Mouse (Mus musculus) skeletal muscle tissue, adult 2 months (tissue): ENCODE data around the gene Mbnl2.
A peak's percentile ranks its signal among the peaks of the same experiment; 100 is the strongest.

ENCODE experiments used
- DNase-seq: peaks from one replicate; pipeline ENCODE4 v3.0.0-alpha.2; 2012; ENCODE audit warnings: low read depth, low spot score

Gene Mbnl2

DNA sequence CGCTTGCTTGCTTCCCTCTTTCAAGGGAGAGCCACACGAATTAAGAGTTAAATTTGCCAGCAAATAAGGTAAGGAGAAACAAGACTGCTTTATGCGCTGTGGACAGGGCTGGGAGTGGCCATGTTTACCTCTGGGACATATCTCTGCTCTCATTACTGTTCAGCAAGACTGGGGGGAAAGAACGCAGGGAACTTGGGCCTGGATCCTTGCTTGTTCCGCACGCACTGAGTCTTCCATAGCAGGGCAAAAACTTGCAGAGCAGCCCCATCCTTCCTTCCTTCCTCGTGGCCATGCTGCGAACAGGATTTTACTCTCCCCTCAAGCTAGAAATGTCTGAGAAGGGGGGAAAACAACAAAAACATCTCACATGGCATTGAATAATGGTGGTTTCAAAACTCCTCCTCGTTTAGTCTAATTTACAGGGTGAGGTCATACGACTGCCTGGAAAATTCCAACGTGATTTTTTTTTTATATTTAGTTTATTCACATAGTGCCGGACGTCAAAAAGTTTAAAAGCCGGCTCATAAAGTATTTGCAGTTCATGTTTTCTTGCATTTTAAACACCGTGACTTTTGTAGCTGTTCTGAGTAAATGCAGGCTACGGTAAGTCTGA is 21.8 kb downstream of the Mbnl2 start:
- no peak for DNase-seq

- DNase-seq = no peak
Observed at GRCm38 (mm10) chr14:120297833-120298232, 22.4 kb downstream of the Mbnl2 start.

GRCm38 (mm10) chr14:120298439-120298838 is 23.0 kb downstream of the Mbnl2 start:
- DNase-seq = no peak

GRCm38 (mm10) chr14:120299716-120300115 is 24.2 kb downstream of the Mbnl2 start:
- DNase-seq = no peak

- DNase-seq = no peak
Observed at GRCm38 (mm10) chr14:120300191-120300590, 24.7 kb downstream of the Mbnl2 start.

DNA sequence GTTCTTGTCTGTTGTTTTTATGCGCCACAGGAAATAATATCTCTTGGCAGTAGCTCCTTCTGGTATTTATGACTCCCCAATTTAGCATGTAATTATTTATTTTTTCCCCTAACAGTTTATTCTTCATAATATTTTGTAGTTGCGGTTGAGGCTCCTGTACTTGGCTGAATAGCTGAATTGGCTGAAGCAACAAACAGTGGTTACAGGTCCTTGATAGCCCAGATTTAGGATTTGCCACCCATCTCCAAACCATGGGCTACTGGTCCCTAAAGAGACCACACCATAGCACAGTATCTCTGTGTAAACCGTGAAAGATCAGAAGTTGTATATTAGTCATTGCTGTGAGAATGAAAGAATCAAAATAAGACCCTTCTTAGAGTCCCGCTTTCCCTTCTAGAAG is 25.3 kb downstream of the Mbnl2 start:
- no peak for DNase-seq

- no peak for DNase-seq
Observed at GRCm38 (mm10) chr14:120302913-120303548, 27.6 kb downstream of the Mbnl2 start.

GRCm38 (mm10) chr14:120306229-120306628 is 30.8 kb downstream of the Mbnl2 start:
- DNase-seq = no peak

- no peak for DNase-seq
Observed at GRCm38 (mm10) chr14:120307356-120307755, 31.9 kb downstream of the Mbnl2 start.

DNA sequence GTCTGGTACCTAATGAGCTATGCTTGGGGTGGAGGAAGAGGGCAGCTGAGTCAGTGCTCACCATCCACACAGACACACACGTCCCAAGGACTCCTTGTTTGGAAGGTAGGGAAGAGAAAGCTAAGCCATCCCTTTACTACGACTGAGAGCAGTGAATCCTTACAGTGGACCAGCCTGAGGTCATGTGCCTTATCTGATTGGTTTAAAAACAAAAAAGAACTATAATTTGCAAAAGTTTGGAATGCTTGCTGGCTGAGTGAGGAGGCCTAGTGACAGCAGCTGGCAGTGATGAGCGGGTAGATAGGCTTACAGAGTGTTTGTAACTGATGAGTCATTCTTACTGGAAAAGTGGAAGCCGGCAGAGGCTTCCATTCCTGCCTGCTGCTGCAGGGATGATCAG is 32.5 kb downstream of the Mbnl2 start:
- peak; percentile 69 for DNase-seq

- no peak for DNase-seq
Observed at GRCm38 (mm10) chr14:120309691-120310090, 34.2 kb downstream of the Mbnl2 start.

DNA sequence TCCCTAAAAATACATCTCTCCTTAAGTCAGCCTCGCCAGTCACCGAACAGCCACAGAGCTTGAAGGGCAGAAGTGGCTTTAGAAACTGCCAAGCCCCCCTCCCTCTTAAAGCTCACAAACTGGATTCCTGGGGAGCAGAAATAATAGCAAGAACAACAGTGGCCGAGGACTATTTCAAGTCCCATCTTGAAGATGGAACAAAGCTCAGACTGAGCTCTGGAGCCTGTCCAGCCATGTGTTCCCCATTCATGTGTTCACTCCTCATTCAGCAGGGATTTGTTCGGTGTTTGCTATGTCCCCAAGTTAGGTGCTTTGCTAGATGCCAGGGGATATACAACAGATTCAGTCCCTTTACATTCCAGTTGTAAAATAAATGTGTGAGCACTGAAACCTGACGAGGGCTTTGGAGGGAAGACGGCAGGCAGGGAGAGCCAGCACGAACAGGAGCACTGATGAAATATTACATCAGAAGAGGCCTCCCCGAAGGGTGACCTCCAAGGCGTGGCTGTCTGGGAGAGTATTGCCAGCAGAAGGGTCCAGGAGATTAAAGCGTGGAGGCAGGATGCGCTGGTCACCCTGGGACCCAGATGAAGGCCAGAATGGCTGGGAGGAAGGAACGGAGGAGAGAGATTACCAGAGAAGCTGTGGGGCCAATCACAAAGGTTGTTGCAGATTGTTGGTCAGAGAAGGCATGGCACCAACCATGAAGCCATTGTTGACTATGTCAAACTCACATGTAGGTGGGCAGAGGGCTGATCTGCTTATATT is 36.0 kb downstream of the Mbnl2 start:
- DNase-seq = no peak

GRCm38 (mm10) chr14:120312661-120313406 is 37.4 kb downstream of the Mbnl2 start:
- no peak for DNase-seq

- no peak for DNase-seq
Observed at GRCm38 (mm10) chr14:120313466-120313865, 38.0 kb downstream of the Mbnl2 start.

DNA sequence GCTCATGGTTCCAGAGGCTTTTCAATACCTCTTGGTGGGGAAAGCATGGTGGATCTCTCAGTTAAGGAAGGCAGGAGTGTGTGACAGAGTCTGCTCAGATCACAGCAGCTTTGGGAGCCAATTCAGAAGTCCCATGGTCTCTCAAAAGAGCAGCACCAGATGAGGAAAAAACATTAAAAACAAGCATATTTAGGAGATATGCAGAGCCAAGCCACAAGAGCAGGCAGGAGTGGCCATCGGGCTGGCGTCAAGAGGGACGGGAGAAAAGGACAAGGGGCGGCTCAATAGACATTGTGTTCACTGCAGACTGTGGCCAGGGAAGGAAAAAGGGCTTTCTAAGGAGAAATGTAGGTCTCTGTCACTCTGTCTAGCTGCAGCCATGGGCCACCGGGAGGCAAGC is 40.3 kb downstream of the Mbnl2 start:
- DNase-seq = no peak

DNA sequence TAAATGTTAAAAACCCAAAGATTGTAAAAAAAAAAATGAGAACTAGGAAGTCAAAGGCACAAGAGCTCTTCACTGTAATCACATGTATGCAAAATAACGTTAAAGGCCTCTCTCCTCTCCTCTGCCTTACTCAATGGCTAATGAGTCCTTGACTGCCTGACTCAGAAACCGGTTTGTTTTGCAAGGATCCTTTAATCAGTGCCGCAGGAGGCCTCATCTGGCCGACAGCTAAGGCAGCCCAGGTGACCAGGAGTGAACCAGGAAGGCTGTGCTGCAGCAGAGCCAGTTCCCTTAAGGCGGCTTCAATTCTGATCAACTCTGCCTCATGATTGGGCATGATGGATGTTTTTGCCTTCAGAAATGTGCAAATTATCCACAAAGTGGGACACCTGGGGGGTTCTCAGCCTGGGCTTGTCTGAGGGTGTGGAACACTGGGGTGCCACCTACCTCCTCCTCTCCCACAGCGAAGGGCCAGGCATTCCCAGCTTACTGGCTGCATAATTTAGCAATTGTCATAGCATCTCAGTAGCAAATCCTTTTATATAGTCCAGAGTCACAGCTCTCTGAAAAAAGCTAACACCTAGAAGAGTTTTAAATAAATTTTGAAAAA is 43.0 kb downstream of the Mbnl2 start:
- DNase-seq = no peak

GRCm38 (mm10) chr14:120318974-120319731 is 43.7 kb downstream of the Mbnl2 start:
- no peak for DNase-seq

GRCm38 (mm10) chr14:120322041-120322440 is 46.6 kb downstream of the Mbnl2 start:
- no peak for DNase-seq

- no peak for DNase-seq
Observed at GRCm38 (mm10) chr14:120323111-120323510, 47.6 kb downstream of the Mbnl2 start.

DNA sequence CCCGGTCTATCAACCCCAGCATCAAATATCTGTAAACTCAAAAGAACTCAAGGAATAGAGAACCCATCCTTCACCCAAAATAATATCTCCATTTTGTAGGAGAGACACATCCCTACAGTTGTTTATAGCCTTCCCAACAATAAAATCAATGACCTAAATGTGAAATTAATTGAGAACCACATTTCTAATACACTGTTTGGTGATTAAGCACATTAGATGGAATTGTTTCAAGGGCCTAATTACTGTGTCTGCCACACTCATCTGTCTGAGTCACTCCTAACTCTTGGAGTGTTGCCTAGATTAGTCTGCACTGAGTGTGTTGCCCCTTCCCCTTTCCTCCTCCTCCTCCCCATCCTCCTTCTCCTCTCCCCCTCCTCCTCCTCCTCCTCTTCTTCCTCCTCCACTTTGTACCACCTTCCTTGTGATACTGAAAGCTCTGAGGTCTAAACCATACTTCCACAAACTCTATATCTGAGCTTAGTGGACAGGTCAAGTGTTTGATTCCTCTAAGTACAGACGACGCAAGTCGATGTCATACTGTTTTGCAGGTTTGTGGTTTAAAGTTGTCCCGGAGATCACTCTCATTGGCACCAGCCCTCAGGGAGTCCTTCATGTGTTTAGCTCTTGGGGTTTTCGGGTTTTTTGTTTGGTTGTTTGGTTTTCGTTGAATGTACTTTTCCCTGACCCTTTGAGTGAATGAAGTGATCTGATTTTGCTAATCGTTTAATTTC is 48.8 kb downstream of the Mbnl2 start:
- DNase-seq = no peak
